Mouse (Mus musculus) CH12.LX (cell line): ENCODE data around the gene Cds2. TPM values are rescaled to one million over a fixed set of nuclear protein-coding genes. Genes with fewer than 3 reads are reported as not detected.

Experiments
- DNase-seq: peaks from one replicate; pipeline ENCODE4 v3.0.0-alpha.2; 2013; ENCODE audit errors: extremely low read depth
- H3K27ac ChIP-seq: 2 replicates; pipeline ENCODE4 v1.5.1; 2012; ENCODE audit warnings: low read depth, mild to moderate bottlenecking, control low read depth, moderate library complexity; ENCODE audit not compliant: insufficient read depth
- H3K27me3 ChIP-seq: replicated peaks from 2 replicates; pipeline ENCODE3; 2012; ENCODE audit warnings: inconsistent platforms
- H3K36me3 ChIP-seq, 2 experiments: replicated peaks in 1 of 2; 2 replicates each; pipeline versions ENCODE3 to v1.6.1; 2012; ENCODE audit warnings: inconsistent platforms in 1 of 2, low read length in 1 of 2, mild to moderate bottlenecking in 1 of 2, mixed read lengths in 1 of 2, moderate library complexity in 1 of 2; ENCODE audit not compliant: control insufficient read depth in 1 of 2, insufficient read depth in 1 of 2
- H3K4me1 ChIP-seq, 2 experiments: 2 replicates each; pipeline ENCODE4 v1.6.1; 2012; ENCODE audit warnings: inconsistent platforms in 1 of 2, moderate library complexity in 1 of 2; ENCODE audit not compliant: insufficient read depth in 2 of 2, control insufficient read depth in 1 of 2
- H3K4me2 ChIP-seq: 2 replicates; pipeline ENCODE4 v1.6.1; 2012; ENCODE audit warnings: low read depth, mild to moderate bottlenecking, control low read depth; ENCODE audit not compliant: poor library complexity, insufficient read depth, severe bottlenecking
- H3K4me3 ChIP-seq, 3 experiments: fragments of 150-350 bp in 1 of 3; sonication (generic) in 1 of 3; replicated peaks in 1 of 3; 2 replicates each; pipeline versions ENCODE3 to v1.5.1; 2011 to 2012; ENCODE audit warnings: low read depth in 2 of 3, low read length in 2 of 3, mild to moderate bottlenecking in 2 of 3, moderate library complexity in 2 of 3, control low read depth in 1 of 3, improper control_type of control experiment in 1 of 3, inconsistent platforms in 1 of 3, mixed read lengths in 1 of 3; ENCODE audit not compliant: poor library complexity in 1 of 3
- H3K79me2 ChIP-seq: replicated peaks from 2 replicates; pipeline ENCODE4 v1.6.1; 2012; ENCODE audit warnings: mild to moderate bottlenecking, moderate library complexity; ENCODE audit not compliant: control insufficient read depth, poor library complexity, insufficient read depth, severe bottlenecking; ENCODE audit errors: extremely low read depth
- H3K9ac ChIP-seq: 2 replicates; pipeline ENCODE4 v1.6.1; 2012; ENCODE audit warnings: low read depth, mild to moderate bottlenecking, control low read depth, moderate library complexity; ENCODE audit not compliant: insufficient read depth
- H3K9me3 ChIP-seq: replicated peaks from 2 replicates; pipeline ENCODE3; 2012; ENCODE audit warnings: low read length, inconsistent platforms, mixed read lengths
- CHD1 ChIP-seq: IDR thresholded peaks from 2 replicates; pipeline ENCODE4 v1.6.1; 2012; ENCODE audit warnings: low read depth, low read length, improper control_type of control experiment, inconsistent platforms
- CTCF ChIP-seq, 2 experiments: IDR thresholded peaks in 1 of 2; conservative IDR thresholded peaks in 1 of 2; 2 replicates each; pipeline ENCODE4 v1.5.1; 2011 to 2012; ENCODE audit warnings: low read depth in 2 of 2, low read length in 2 of 2, improper control_type of control experiment in 1 of 2, inconsistent platforms in 1 of 2, mild to moderate bottlenecking in 1 of 2, moderate library complexity in 1 of 2
- E2F4 ChIP-seq: IDR thresholded peaks from 2 replicates; pipeline ENCODE4 v1.6.1; 2011; ENCODE audit warnings: low read depth, low read length, improper control_type of control experiment; ENCODE audit not compliant: insufficient replicate concordance
- EP300 ChIP-seq: IDR thresholded peaks from 2 replicates; pipeline ENCODE4 v1.6.1; 2011; ENCODE audit warnings: low read length, improper control_type of control experiment
- ETS1 ChIP-seq: conservative IDR thresholded peaks from 2 replicates; pipeline ENCODE4 v1.6.1; 2012; ENCODE audit warnings: low read depth, mild to moderate bottlenecking, inconsistent platforms, low read length, improper control_type of control experiment, moderate library complexity
- IRF4 ChIP-seq: IDR thresholded peaks from 2 replicates; pipeline ENCODE4 v1.6.1; 2014; ENCODE audit warnings: low read depth, mild to moderate bottlenecking, inconsistent platforms, low read length, improper control_type of control experiment
- JUN ChIP-seq: IDR thresholded peaks from 2 replicates; pipeline ENCODE4 v1.6.1; 2011; ENCODE audit warnings: low read depth, mild to moderate bottlenecking, low read length, improper control_type of control experiment, moderate library complexity; ENCODE audit not compliant: insufficient read depth
- MAFK ChIP-seq: IDR thresholded peaks from 2 replicates; pipeline ENCODE4 v1.6.1; 2011; ENCODE audit warnings: low read length, improper control_type of control experiment; ENCODE audit not compliant: insufficient replicate concordance
- MAZ ChIP-seq: IDR thresholded peaks from 2 replicates; pipeline ENCODE4 v1.6.1; 2012; ENCODE audit warnings: low read depth, mild to moderate bottlenecking, inconsistent platforms, low read length, improper control_type of control experiment, moderate library complexity
- MXI1 ChIP-seq: IDR thresholded peaks from 2 replicates; pipeline ENCODE4 v1.6.1; 2011; ENCODE audit warnings: mild to moderate bottlenecking, low read depth, low read length, improper control_type of control experiment
- MYC ChIP-seq: IDR thresholded peaks from 2 replicates; pipeline ENCODE4 v1.6.1; 2011; ENCODE audit warnings: low read depth, mild to moderate bottlenecking, improper control_type of control experiment, low read length
- POLR2A ChIP-seq: IDR thresholded peaks from 2 replicates; pipeline ENCODE4 v1.6.1; 2011; ENCODE audit warnings: low read depth, mild to moderate bottlenecking, improper control_type of control experiment, low read length
- POLR2AphosphoS2 ChIP-seq: IDR thresholded peaks from 2 replicates; pipeline ENCODE4 v1.6.1; 2011; ENCODE audit warnings: low read depth, low read length, improper control_type of control experiment
- RAD21 ChIP-seq: IDR thresholded peaks from 2 replicates; pipeline ENCODE4 v1.6.1; 2011; ENCODE audit warnings: low read depth, mild to moderate bottlenecking, low read length, improper control_type of control experiment, moderate library complexity
- SIN3A ChIP-seq: IDR thresholded peaks from 2 replicates; pipeline ENCODE4 v1.6.1; 2012; ENCODE audit warnings: low read length, improper control_type of control experiment, inconsistent platforms
- SMC3 ChIP-seq: IDR thresholded peaks from 2 replicates; pipeline ENCODE4 v1.6.1; 2011; ENCODE audit warnings: low read depth, low read length, improper control_type of control experiment
- TBP ChIP-seq: conservative IDR thresholded peaks from 2 replicates; pipeline ENCODE4 v1.6.1; 2011; ENCODE audit warnings: low read depth, low read length, improper control_type of control experiment
- TCF12 ChIP-seq: IDR thresholded peaks from 2 replicates; pipeline ENCODE4 v1.6.1; 2014; ENCODE audit warnings: low read depth, mild to moderate bottlenecking, inconsistent platforms, low read length, improper control_type of control experiment
- UBTF ChIP-seq: IDR thresholded peaks from 2 replicates; pipeline ENCODE4 v1.6.1; 2012; ENCODE audit warnings: low read depth, mild to moderate bottlenecking, inconsistent platforms, low read length, improper control_type of control experiment, moderate library complexity
- USF2 ChIP-seq: conservative IDR thresholded peaks from 2 replicates; pipeline ENCODE4 v1.6.1; 2011; ENCODE audit warnings: low read depth, low read length, improper control_type of control experiment
- ZC3H11A ChIP-seq: IDR thresholded peaks from 2 replicates; pipeline ENCODE4 v1.6.1; 2012; ENCODE audit warnings: low read depth, mild to moderate bottlenecking, inconsistent platforms, low read length, improper control_type of control experiment
- ZKSCAN1 ChIP-seq: IDR thresholded peaks from 2 replicates; pipeline ENCODE4 v1.6.1; 2012; ENCODE audit warnings: low read depth, inconsistent platforms, low read length, improper control_type of control experiment, borderline replicate concordance
- ZMIZ1 ChIP-seq: IDR thresholded peaks from 2 replicates; pipeline ENCODE4 v1.6.1; 2012; ENCODE audit warnings: low read depth, mild to moderate bottlenecking, inconsistent platforms, low read length, improper control_type of control experiment
- ZNF384 ChIP-seq: IDR thresholded peaks from 2 replicates; pipeline ENCODE4 v1.6.1; 2012; ENCODE audit warnings: low read depth, low read length, improper control_type of control experiment, inconsistent platforms
- dilution Hi-C: fragments of 300-500 bp; cut with MboI; formaldehyde crosslinking; loops from 2 replicates; pipeline ENCODE4 v1.14.3; 2020; ENCODE audit warnings: low sequenced_read_pairs; ENCODE audit not compliant: extremely low pct_unique_long_range_greater_than_20kb, extremely low pct_ligation_motif_present
- in situ Hi-C: fragments of 300-500 bp; cut with MboI; formaldehyde crosslinking; loops from 3 replicates; pipeline ENCODE4 v1.14.3; 2019; ENCODE audit warnings: low sequenced_read_pairs, low pct_ligation_motif_present, low pct_unique_long_range_greater_than_20kb, mixed read lengths
- polyA plus RNA-seq: library from polyadenylated mRNA; unstranded; fragments of >175 nt; gene quantifications from 2 replicates; pipeline ENCODE4 v1.2.1, GENCODE M21; 2012; ENCODE audit warnings: low read depth; ENCODE audit not compliant: insufficient read length
- total RNA-seq, 2 experiments: library from RNA; depleted of rRNA; stranded (reverse); fragments of 300-350 nt in 1 of 2; fragments of >200 nt in 1 of 2; gene quantifications; 2 replicates each; pipeline ENCODE4 v1.2.3; 2012 to 2014

The Cds2 gene
- total and polyA plus RNA-seq, 3 experiments: 20.3 to 38.9 (median 21.2) TPM

GRCm38 (mm10) chr2:132252542-132253528 lies 10.1 kb upstream of the Cds2 start, which contains the start of gene Pcna (continued):
- TF ChIP-seq ZKSCAN1 (no peak), ETS1 (peak; percentile 48; the same call in 1 of the 2 replicates), ZC3H11A (no peak), ZMIZ1 (peak; percentile 98), UBTF (0 out of 2 replicates have a peak, but pooled peaks have one; percentile 46), POLR2A (peak; percentile 96), MAFK (no peak), CTCF (conservative IDR thresholded peaks at IDR 0.05 in 1 of 2, IDR thresholded peaks at IDR 0.05 in 1 of 2; ENCODE audit: low read depth in 2 of 2, low read length in 2 of 2) (no peak), TBP (peak; percentile 93), SIN3A (peak; percentile 99), MAZ (peak; percentile 68; the same call in 1 of the 2 replicates), RAD21 (no peak), EP300 (no peak), MXI1 (peak; percentile 63), SMC3 (no peak), POLR2AphosphoS2 (peak; percentile 89), MYC (0 out of 2 replicates have a peak, but pooled peaks have one; percentile 21), USF2 (no peak), IRF4 (peak; percentile 73), E2F4 (peak; percentile 97), ZNF384 (no peak)

GRCm38 (mm10) chr2:132253603-132254002 lies 9.3 kb upstream of the Cds2 start:
- Histone ChIP-seq H3K9ac (peak overlapping the region; percentile 91), H3K36me3 (peaks cover 20 to 34% of the 10 kb centered on the region in 2 experiments), H3K27ac (no peak overlapping the region), H3K4me2 (peak overlapping the region; percentile 38), H3K27me3 (no peaks in the 10 kb centered on the region), H3K4me3 (peak overlapping the region; percentile 59 to 79 (median 79)), H3K79me2 (peaks cover 35% of the 10 kb centered on the region), H3K9me3 (no peaks in the 10 kb centered on the region)
- in situ Hi-C loops (no loop called here), dilution Hi-C loops (no loop called here)
- DNase-seq: no peak
- TF ChIP-seq JUN (no peak), TCF12 (no peak), CHD1 (peak; percentile 79)
- TF ChIP-seq, all 38 proteins: peak for 1
- peaks cover 0 to 34% of the 10 kb centered on the region in 2 experiments; a peak in 2 of 4 replicates for H3K4me1 ChIP-seq
